Mouse (Mus musculus) bone marrow macrophage, adult 2 months (primary cell): ENCODE results near the gene Rpp25.

Experiments used
- CTCF ChIP-seq: IDR thresholded peaks from 2 replicates; pipeline ENCODE4 v1.5.1; 2012; ENCODE audit warnings: low read depth, mild to moderate bottlenecking, low read length, moderate library complexity
- POLR2A ChIP-seq: IDR thresholded peaks from 2 replicates; pipeline ENCODE4 v1.6.1; 2012; ENCODE audit warnings: mild to moderate bottlenecking, low read depth, low read length, borderline replicate concordance

GRCm38 (mm10) chr9:57485774-57486173 is 18.1 kb upstream of the Rpp25 start:
- peak; percentile 35; the same call in 1 of the 2 replicates for TF ChIP-seq CTCF
- TF ChIP-seq POLR2A, result no peak
